Mouse (Mus musculus) ES-E14 (cell line): Measurements from ENCODE around the gene Pde4d. TPM values are rescaled to one million over a fixed set of nuclear protein-coding genes. Genes with fewer than 3 reads are reported as not detected.

Experiments
- DNase-seq: peaks from one replicate; pipeline ENCODE4 v3.0.0-alpha.2; 2013; ENCODE audit warnings: low read depth, low spot score
- H3K27ac ChIP-seq: 2 replicates; pipeline ENCODE4 v1.5.1; 2012; ENCODE audit warnings: low read depth, mild to moderate bottlenecking, low read length, moderate library complexity, mixed read lengths; ENCODE audit not compliant: poor library complexity, insufficient read depth, severe bottlenecking
- H3K36me3 ChIP-seq: 2 replicates; pipeline ENCODE4 v1.6.1; 2012; ENCODE audit warnings: mild to moderate bottlenecking, low read length, moderate library complexity, mixed read lengths; ENCODE audit not compliant: control insufficient read depth, poor library complexity, insufficient read depth, severe bottlenecking
- H3K4me1 ChIP-seq, 2 experiments: fragments of 150-350 bp in 1 of 2; sonication (generic) in 1 of 2; 2 replicates each; pipeline ENCODE4 v1.6.1; 2012; ENCODE audit warnings: low read length in 2 of 2, mild to moderate bottlenecking in 1 of 2, mixed read lengths in 1 of 2; ENCODE audit not compliant: control insufficient read depth in 2 of 2, insufficient read depth in 2 of 2, poor library complexity in 1 of 2
- H3K4me3 ChIP-seq, 2 experiments: fragments of 150-350 bp in 1 of 2; sonication (generic) in 1 of 2; 2 replicates each; pipeline ENCODE4 v1.5.1; 2012; ENCODE audit warnings: low read length in 2 of 2, low read depth in 1 of 2, mild to moderate bottlenecking in 1 of 2, mixed read lengths in 1 of 2; ENCODE audit not compliant: insufficient read depth in 1 of 2, poor library complexity in 1 of 2, severe bottlenecking in 1 of 2
- H3K9ac ChIP-seq: 2 replicates; pipeline ENCODE4 v1.6.1; 2012; ENCODE audit warnings: low read depth, mild to moderate bottlenecking, low read length, mixed read lengths; ENCODE audit not compliant: poor library complexity, insufficient read depth, severe bottlenecking
- H3K9me3 ChIP-seq: fragments of 150-350 bp; sonication (generic); 2 replicates; pipeline ENCODE4 v1.6.1; 2012; ENCODE audit warnings: low read depth, mild to moderate bottlenecking, low read length; ENCODE audit not compliant: control insufficient read depth, insufficient read depth
- CHD2 ChIP-seq: IDR thresholded peaks from 2 replicates; pipeline ENCODE4 v1.6.1; 2014; ENCODE audit warnings: mild to moderate bottlenecking, low read depth, low read length, inconsistent platforms
- HCFC1 ChIP-seq: IDR thresholded peaks from 2 replicates; pipeline ENCODE4 v1.6.1; 2012; ENCODE audit warnings: low read length, inconsistent platforms, borderline replicate concordance; ENCODE audit not compliant: insufficient read depth
- MAFK ChIP-seq: IDR thresholded peaks from 2 replicates; pipeline ENCODE4 v1.6.1; 2014; ENCODE audit warnings: mild to moderate bottlenecking, low read depth, low read length, inconsistent platforms; ENCODE audit not compliant: insufficient read depth
- ZC3H11A ChIP-seq: IDR thresholded peaks from 2 replicates; pipeline ENCODE4 v1.6.1; 2012; ENCODE audit warnings: low read depth, mild to moderate bottlenecking, inconsistent platforms, low read length, borderline replicate concordance
- ZNF384 ChIP-seq: IDR thresholded peaks from 2 replicates; pipeline ENCODE4 v1.6.1; 2012; ENCODE audit warnings: low read depth, low read length, inconsistent platforms
- in situ Hi-C, 2 experiments: fragments of 600-800 bp; cut with MboI; formaldehyde crosslinking; loops; one replicate each; pipeline ENCODE4 v1.15.1; 2025; ENCODE audit warnings: low sequenced_read_pairs in 2 of 2, inconsistent platforms in 1 of 2; ENCODE audit not compliant: unreplicated experiment in 2 of 2
- total RNA-seq: library from RNA; depleted of rRNA; stranded (reverse); fragments of 300-350 nt; gene quantifications from 2 replicates; pipeline ENCODE4 v1.2.3, GENCODE M21; 2012

Pde4d gene
- total RNA-seq, 1 experiment, result 10.4 TPM

- Histone ChIP-seq H3K27ac (no peak overlapping the region), H3K4me1 (no peaks in the 10 kb centered on the region), H3K9ac (no peak overlapping the region), H3K9me3 (no peaks in the 10 kb centered on the region), H3K36me3 (no peaks in the 10 kb centered on the region), H3K4me3 (no peak overlapping the region)
- no peak for DNase-seq
- in situ Hi-C loops, result no loop called here
- TF ChIP-seq CHD2, result no peak
- no peak for TF ChIP-seq ZC3H11A
- TF ChIP-seq HCFC1, result no peak
- TF ChIP-seq MAFK, result 0 out of 2 replicates have a peak, but pooled peaks have one; percentile 4
Measured at GRCm38 (mm10) chr13:108751155-108751840, 301.6 kb downstream of the Pde4d start.

DNA sequence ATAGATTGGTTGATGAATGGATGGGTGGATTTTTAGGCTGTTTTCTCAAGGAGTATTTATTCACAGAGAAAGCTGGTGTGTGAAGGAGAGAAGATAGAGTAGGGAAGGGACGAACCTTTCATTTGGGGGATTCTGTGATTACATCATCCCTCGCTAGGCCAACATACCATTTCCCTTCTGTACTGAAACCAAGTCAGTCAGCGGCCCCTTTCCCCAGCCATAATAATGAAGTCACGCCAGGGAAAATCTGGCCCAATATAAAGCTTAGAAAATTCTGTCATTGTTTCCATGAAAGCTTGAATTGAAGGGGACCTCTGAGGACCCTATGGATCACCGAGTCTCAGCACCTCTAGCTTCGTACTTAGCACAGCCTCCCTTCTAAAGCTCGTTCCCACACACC is 307.7 kb downstream of the Pde4d start:
- no peak for DNase-seq
- TF ChIP-seq CHD2, result no peak
- no peak for TF ChIP-seq ZC3H11A
- TF ChIP-seq MAFK, result no peak
- no peak for TF ChIP-seq ZNF384
- no peak for TF ChIP-seq HCFC1
- no peak overlapping the region for H3K9ac ChIP-seq
- H3K27ac ChIP-seq, result no peak overlapping the region
- H3K4me1 ChIP-seq, result no peaks in the 10 kb centered on the region
- H3K36me3 ChIP-seq, result no peaks in the 10 kb centered on the region
- in situ Hi-C loops, result no loop called here
- no peaks in the 10 kb centered on the region for H3K9me3 ChIP-seq
- no peak overlapping the region for H3K4me3 ChIP-seq

- H3K4me1 ChIP-seq, result no peaks in the 10 kb centered on the region
- H3K27ac ChIP-seq, result no peak overlapping the region
- H3K9me3 ChIP-seq, result no peaks in the 10 kb centered on the region
- in situ Hi-C loops, result no loop called here
- no peaks in the 10 kb centered on the region for H3K36me3 ChIP-seq
- no peak overlapping the region for H3K9ac ChIP-seq
- TF ChIP-seq ZC3H11A (no peak), HCFC1 (no peak), ZNF384 (no peak), CHD2 (no peak), MAFK (no peak)
- no peak for DNase-seq
- H3K4me3 ChIP-seq, result no peak overlapping the region
Measured at GRCm38 (mm10) chr13:108758331-108758730, 308.6 kb downstream of the Pde4d start.

DNA sequence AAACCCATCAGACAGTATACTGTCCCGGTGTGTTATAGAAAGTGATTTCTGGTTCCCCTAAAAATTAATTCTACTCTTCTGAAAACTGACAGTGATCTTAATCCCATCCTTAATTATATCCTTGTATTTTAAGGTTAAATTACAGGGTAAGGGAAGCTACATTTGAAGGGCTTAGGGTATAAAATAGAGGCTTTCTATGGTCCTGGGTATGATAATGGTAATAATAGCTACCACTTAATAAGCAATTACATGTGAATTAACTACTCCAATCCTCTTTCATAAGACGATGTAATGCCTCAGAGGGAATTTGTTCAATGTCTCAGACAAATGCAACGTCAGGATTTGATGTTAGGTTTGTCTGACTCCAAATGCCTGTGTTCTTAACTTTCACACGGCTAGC is 309.4 kb downstream of the Pde4d start:
- Histone ChIP-seq H3K9ac (no peak overlapping the region), H3K27ac (no peak overlapping the region), H3K9me3 (no peaks in the 10 kb centered on the region), H3K36me3 (no peaks in the 10 kb centered on the region), H3K4me3 (no peak overlapping the region), H3K4me1 (no peaks in the 10 kb centered on the region)
- TF ChIP-seq MAFK (no peak), HCFC1 (no peak), CHD2 (no peak), ZC3H11A (no peak), ZNF384 (no peak)
- no peak for DNase-seq
- in situ Hi-C loops, result no loop called here
